Mouse (Mus musculus) kidney, adult 2 months (tissue): Measurements from ENCODE around the gene Plcb2.

Experiments used
- CTCF ChIP-seq: fragments of 200-500 bp; conservative IDR thresholded peaks from 2 replicates; pipeline ENCODE4 v1.5.1; 2011; ENCODE audit warnings: low read depth, mild to moderate bottlenecking, control low read depth, low read length, moderate library complexity, mixed read lengths; ENCODE audit not compliant: insufficient read depth, insufficient read length
- POLR2A ChIP-seq: fragments of 200-500 bp; IDR thresholded peaks from one replicate; pipeline ENCODE4 v1.6.1; 2011; ENCODE audit warnings: low read depth, low read length, control low read depth

DNA sequence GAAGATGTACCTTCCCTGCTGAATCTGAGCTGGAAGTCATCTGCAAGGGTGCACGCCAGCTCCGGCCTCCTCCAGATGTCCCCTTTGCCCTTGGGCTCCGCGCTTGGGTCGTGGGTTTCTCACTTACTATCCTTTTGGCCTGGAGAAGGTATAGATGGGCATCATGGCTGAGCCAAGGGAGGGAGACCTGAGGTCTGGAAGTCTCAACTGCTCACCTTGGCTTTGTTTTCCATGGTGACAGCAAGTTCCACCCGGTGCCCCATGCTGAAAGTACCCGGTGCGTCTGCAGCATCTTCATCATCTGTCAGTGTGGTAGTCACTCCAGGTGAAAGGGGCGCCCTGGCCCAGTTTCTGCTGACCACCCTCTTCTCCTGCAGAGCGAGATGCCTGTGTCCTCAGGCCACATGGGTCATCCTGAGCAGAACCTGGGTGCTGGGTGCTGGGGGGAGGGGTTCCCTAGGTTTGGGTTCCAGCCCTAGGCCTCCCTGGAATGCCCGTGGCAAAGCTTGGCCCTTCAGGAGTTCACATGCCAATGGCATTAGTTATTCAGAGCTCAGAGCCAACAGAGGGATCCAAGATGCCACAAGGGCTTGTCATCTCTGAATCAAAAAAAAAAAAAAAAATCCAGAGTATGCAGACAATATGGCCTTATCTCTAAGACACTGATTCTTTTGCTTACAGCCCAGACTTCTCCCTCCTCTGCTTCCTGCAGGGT lies 32.2 kb upstream of the Plcb2 start:
- no peak for TF ChIP-seq CTCF
- TF ChIP-seq POLR2A = no peak
